Mouse (Mus musculus) limb, embryonic 11.5 days (tissue): Measurements from ENCODE around the gene Itgb5. TPM values are rescaled to one million over a fixed set of nuclear protein-coding genes. Genes with fewer than 3 reads are reported as not detected.

Experiments used
- ATAC-seq: fragments of 200-750 bp; cut with Nextera tagmentation; 2 replicates; pipeline ENCODE4 v1.8.0; 2017; ENCODE audit warnings: low read depth; ENCODE audit not compliant: insufficient number of reproducible peaks, low FRiP score, low TSS enrichment
- DNase-seq: peaks from one replicate; pipeline ENCODE4 v3.0.0-alpha.2; 2015; ENCODE audit warnings: low spot score
- H3K27ac ChIP-seq: fragments of 300-500 bp; sonication (generic); replicated peaks from 2 replicates; pipeline ENCODE4 v1.5.1; 2014; ENCODE audit warnings: low read depth, mild to moderate bottlenecking, low read length
- H3K27me3 ChIP-seq: fragments of 300-500 bp; sonication (generic); 2 replicates; pipeline ENCODE4 v1.6.1; 2014; ENCODE audit warnings: mild to moderate bottlenecking, low read length, mixed read lengths; ENCODE audit not compliant: control insufficient read depth, insufficient read depth
- H3K36me3 ChIP-seq: fragments of 300-500 bp; sonication (generic); 2 replicates; pipeline ENCODE4 v1.6.1; 2014; ENCODE audit warnings: mild to moderate bottlenecking, low read length, moderate library complexity, mixed read lengths; ENCODE audit not compliant: control insufficient read depth, insufficient read depth
- H3K4me1 ChIP-seq: fragments of 300-500 bp; sonication (generic); 2 replicates; pipeline ENCODE4 v1.6.1; 2014; ENCODE audit warnings: low read length, mixed read lengths; ENCODE audit not compliant: control insufficient read depth, insufficient read depth
- H3K4me2 ChIP-seq: fragments of 300-500 bp; sonication (generic); 2 replicates; pipeline ENCODE4 v1.6.1; 2014; ENCODE audit warnings: low read depth, mild to moderate bottlenecking, moderate library complexity; ENCODE audit not compliant: severe bottlenecking
- H3K4me3 ChIP-seq: fragments of 300-500 bp; sonication (generic); 2 replicates; pipeline ENCODE4 v1.5.1; 2014; ENCODE audit warnings: low read depth, low read length
- H3K9ac ChIP-seq: fragments of 300-500 bp; sonication (generic); 2 replicates; pipeline ENCODE4 v1.6.1; 2014; ENCODE audit warnings: mild to moderate bottlenecking, low read length
- H3K9me3 ChIP-seq: fragments of 300-500 bp; sonication (generic); 2 replicates; pipeline ENCODE4 v1.6.1; 2016; ENCODE audit warnings: low read length; ENCODE audit not compliant: control insufficient read depth
- WGBS: fragments of 180-500 bp; shearing (Covaris S2); extraction: QIAGEN DNeasy Blood & Tissue Kit; methylation state at CpG from one replicate; pipeline ENCODE4 v1.1.7; 2014; 5-methylcytosine and 5-hydroxymethylcytosine counted together
- polyA plus RNA-seq: library from polyadenylated mRNA; unstranded; fragments of >200 nt; fragmentation: Nextera tagmentation; extraction: Ambion mirVana; gene quantifications from 2 replicates; pipeline ENCODE4 v1.2.1, GENCODE M21; 2014

The Itgb5 gene
- polyA plus RNA-seq, 1 experiment from 2014 or later: 64.9 TPM

- H3K4me2 ChIP-seq: peak overlapping the region; percentile 74
- H3K9me3 ChIP-seq: no peaks in the 10 kb centered on the region
- H3K36me3 ChIP-seq: peaks cover 5% of the 10 kb centered on the region
- DNase-seq (no peak), ATAC-seq (no peak)
- H3K4me3 ChIP-seq: peak overlapping the region; percentile 89
- no peaks in the 10 kb centered on the region for H3K27me3 ChIP-seq
- peaks cover 5% of the 10 kb centered on the region; the same call in 1 of the 2 replicates for H3K4me1 ChIP-seq
- 0 out of 2 replicates have a peak overlapping the region, but pooled peaks have one; percentile 26 for H3K27ac ChIP-seq
- WGBS: 14% methylated on average over 15 of the region's 15 CpGs
- peak overlapping the region; percentile 93 for H3K9ac ChIP-seq
These were observed 136.5 kb downstream of the Itgb5 start for GRCm38 (mm10) chr16:33965878-33966537.

- peak within 1 kb of the TSS; percentile 93 for H3K9ac ChIP-seq
- H3K36me3 ChIP-seq: peaks cover 3% of the 10 kb centered on the region; the same call in 1 of the 2 replicates
- WGBS: under 1% methylated on average over 44 of the region's 44 CpGs
- peak within 1 kb of the TSS; percentile 74 for H3K4me2 ChIP-seq
- peak within 1 kb of the TSS; percentile 89 for H3K4me3 ChIP-seq
- H3K27me3 ChIP-seq: no peaks in the 10 kb centered on the region
- H3K4me1 ChIP-seq: peaks cover 5% of the 10 kb centered on the region; the same call in 1 of the 2 replicates
- 0 out of 2 replicates have a peak within 1 kb of the TSS, but pooled peaks have one; percentile 26 for H3K27ac ChIP-seq
- peak; percentile 67; the same call in 1 of the 2 replicates for ATAC-seq
- peak; percentile 93 for DNase-seq
- H3K9me3 ChIP-seq: no peaks in the 10 kb centered on the region
These were observed 137.2 kb downstream of the Itgb5 start, which contains the start of gene Umps for GRCm38 (mm10) chr16:33966538-33967282. Gene Umps (minus strand): TSS chr16:33967038.

GRCm38 (mm10) chr16:33967283-33967640 is 137.8 kb downstream of the Itgb5 start:
- WGBS: 69% methylated on average over 2 of the region's 2 CpGs
- Histone ChIP-seq H3K4me1 (peaks cover 5% of the 10 kb centered on the region; the same call in 1 of the 2 replicates), H3K36me3 (no peaks in the 10 kb centered on the region), H3K9ac (peak overlapping the region; percentile 51; the same call in 1 of the 2 replicates), H3K4me3 (peak overlapping the region; percentile 89; the same call in 1 of the 2 replicates), H3K9me3 (no peaks in the 10 kb centered on the region), H3K4me2 (peak overlapping the region; percentile 74), H3K27ac (no peak overlapping the region), H3K27me3 (no peaks in the 10 kb centered on the region)
- ATAC-seq (no peak), DNase-seq (no peak)

GRCm38 (mm10) chr16:33979855-33980254 is 150.4 kb downstream of the Itgb5 start:
- Histone ChIP-seq H3K36me3 (no peaks in the 10 kb centered on the region), H3K4me1 (no peaks in the 10 kb centered on the region), H3K9me3 (no peaks in the 10 kb centered on the region), H3K4me2 (no peak overlapping the region), H3K4me3 (no peak overlapping the region), H3K27me3 (no peaks in the 10 kb centered on the region), H3K9ac (no peak overlapping the region), H3K27ac (no peak overlapping the region)
- WGBS: 86% methylated on average over 2 of the region's 2 CpGs
- DNase-seq (no peak), ATAC-seq (no peak)

DNA sequence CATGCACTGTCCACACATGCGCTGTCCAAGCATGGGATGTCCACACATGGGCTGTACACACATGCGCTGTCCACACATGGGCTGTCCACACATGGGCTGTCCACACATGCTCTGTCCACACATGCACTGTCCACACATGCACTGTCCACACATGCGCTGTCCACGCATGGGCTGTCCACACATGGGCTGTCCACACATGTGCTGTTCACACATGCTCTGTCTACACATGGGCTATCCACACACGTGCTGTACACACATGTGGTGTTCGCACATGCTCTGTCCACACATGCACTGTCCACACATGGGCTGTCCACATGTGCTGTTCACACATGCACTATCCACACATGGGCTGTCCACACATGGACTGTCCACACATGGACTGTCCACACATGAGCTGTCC is 154.2 kb downstream of the Itgb5 start:
- no peak for DNase-seq
- WGBS: 95% methylated on average over 6 of the region's 6 CpGs

GRCm38 (mm10) chr16:33985372-33985771 is 155.9 kb downstream of the Itgb5 start:
- Histone ChIP-seq H3K4me1 (no peaks in the 10 kb centered on the region), H3K9ac (no peak overlapping the region), H3K27me3 (no peaks in the 10 kb centered on the region), H3K4me3 (no peak overlapping the region), H3K27ac (no peak overlapping the region), H3K4me2 (no peak overlapping the region), H3K9me3 (no peaks in the 10 kb centered on the region), H3K36me3 (no peaks in the 10 kb centered on the region)
- WGBS: 89% methylated on average over 6 of the region's 6 CpGs
- no peak for DNase-seq
- ATAC-seq: no peak

More for the DNA sequence above, 154.2 kb downstream of the Itgb5 start:
- H3K4me1 ChIP-seq: no peaks in the 10 kb centered on the region
- H3K27me3 ChIP-seq: no peaks in the 10 kb centered on the region
- no peak overlapping the region for H3K9ac ChIP-seq
- H3K4me2 ChIP-seq: no peak overlapping the region
- no peak for ATAC-seq
- H3K4me3 ChIP-seq: no peak overlapping the region
- no peak overlapping the region for H3K27ac ChIP-seq
- H3K36me3 ChIP-seq: no peaks in the 10 kb centered on the region
- H3K9me3 ChIP-seq: no peaks in the 10 kb centered on the region

GRCm38 (mm10) chr16:33986993-33987392 is 157.5 kb downstream of the Itgb5 start:
- no peak overlapping the region for H3K27ac ChIP-seq
- 91% methylated on average over 7 of the region's 7 CpGs for WGBS
- no peak overlapping the region for H3K4me2 ChIP-seq
- no peaks in the 10 kb centered on the region for H3K27me3 ChIP-seq
- no peak overlapping the region for H3K9ac ChIP-seq
- H3K4me1 ChIP-seq: no peaks in the 10 kb centered on the region
- H3K9me3 ChIP-seq: no peaks in the 10 kb centered on the region
- H3K36me3 ChIP-seq: no peaks in the 10 kb centered on the region
- ATAC-seq (no peak), DNase-seq (no peak)
- no peak overlapping the region for H3K4me3 ChIP-seq

DNA sequence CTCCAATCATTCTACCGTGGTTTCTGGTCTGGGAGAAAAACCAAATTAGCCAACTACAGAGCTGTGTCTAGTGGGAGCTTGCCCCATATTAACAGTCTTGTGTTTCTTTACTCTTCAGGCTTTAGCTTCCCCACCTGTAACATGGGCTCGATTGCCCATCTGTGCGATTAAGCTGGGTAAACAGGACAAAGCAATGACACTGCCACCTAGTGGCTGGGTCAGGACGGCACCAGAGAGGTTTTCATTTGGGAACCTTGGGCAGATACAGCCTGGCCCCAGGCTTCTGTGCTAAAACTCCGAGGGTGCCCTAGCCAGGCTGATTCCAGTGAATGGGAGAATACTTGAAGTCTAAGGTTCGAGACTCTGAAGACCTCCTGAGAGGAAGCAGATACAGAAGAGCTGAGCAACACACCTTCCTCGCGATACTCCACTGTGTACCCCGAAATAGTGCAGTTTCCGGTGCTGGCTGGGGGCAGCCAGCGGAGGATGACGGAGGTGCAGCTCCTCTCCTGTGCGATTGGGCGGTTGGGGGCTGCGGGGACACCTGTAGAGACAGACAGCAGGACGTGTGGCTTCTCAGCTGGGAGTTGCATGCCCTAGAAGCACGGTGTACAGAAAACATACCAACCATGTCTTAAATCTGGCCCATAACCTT is 159.0 kb downstream of the Itgb5 start:
- Histone ChIP-seq H3K9ac (no peak overlapping the region), H3K36me3 (no peaks in the 10 kb centered on the region), H3K4me1 (no peaks in the 10 kb centered on the region), H3K4me2 (no peak overlapping the region), H3K4me3 (no peak overlapping the region), H3K27me3 (no peaks in the 10 kb centered on the region), H3K9me3 (no peaks in the 10 kb centered on the region), H3K27ac (no peak overlapping the region)
- WGBS: 61% methylated on average over 17 of the region's 17 CpGs
- ATAC-seq: no peak
- peak; percentile 72 for DNase-seq
